ENCODE assay signal across 12 mouse cellular contexts in the genomic region with DNA sequence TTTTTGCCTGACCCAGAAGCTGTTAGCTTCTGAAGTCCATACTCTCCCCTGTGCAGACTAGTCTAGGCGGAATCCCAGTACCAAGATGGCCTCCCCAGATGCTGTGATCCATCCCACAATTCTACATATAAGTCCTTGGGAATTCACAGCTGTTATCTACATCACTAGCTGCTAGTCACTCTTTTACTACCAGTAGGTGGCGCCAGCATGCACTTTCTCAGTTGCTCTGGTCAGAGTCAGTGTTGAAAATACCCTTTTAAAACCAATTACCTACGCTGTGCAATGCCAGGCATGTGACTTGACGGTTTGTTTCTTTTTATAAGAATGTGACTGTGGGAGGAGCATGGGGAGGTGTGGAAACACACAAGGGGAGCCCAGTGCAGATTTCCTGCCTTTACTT.
A peak's percentile ranks its signal among the peaks of the same experiment; 100 is the strongest.
DNase-seq lines count a peak whose midpoint lies in the region; ATAC-seq and TF ChIP-seq lines count a peak whose summit lies in the region.
"Had no signal": no experiment of that assay in that cellular context is flagged by ENCODE, and none has a peak within 500 bp of the region (broad histone marks: within the 10 kb centered on the region; RNA-seq: fewer than 3 reads in every experiment).

No protein-coding gene starts in this region.

- no peak overlapping the region for H3K4me3 ChIP-seq in kidney, postnatal 0 days (replicated peaks; ENCODE audit: low read depth, low read length)
- no peak overlapping the region for H3K4me3 ChIP-seq in E14TG2a.4 (replicated peaks; ENCODE audit: low read length)
- H3K4me3 ChIP-seq: hindbrain, embryonic 13.5 days; limb, embryonic 13.5 days had no signal

- no peaks in the 10 kb centered on the region for H3K36me3 ChIP-seq in kidney, postnatal 0 days (ENCODE audit: insufficient read depth, low read length)
- no peaks in the 10 kb centered on the region for H3K36me3 ChIP-seq in E14TG2a.4 (ENCODE audit: insufficient read depth, low read length)
- H3K36me3 ChIP-seq: hindbrain, embryonic 13.5 days; limb, embryonic 13.5 days had no signal

- H3K4me1 ChIP-seq in kidney, postnatal 0 days (replicated peaks; ENCODE audit: insufficient read depth, low read length), result no peaks in the 10 kb centered on the region
- H3K4me1 ChIP-seq in E14TG2a.4 (replicated peaks; ENCODE audit: low read depth, low read length), result no peaks in the 10 kb centered on the region
- H3K4me1 ChIP-seq: hindbrain, embryonic 13.5 days; limb, embryonic 13.5 days had no signal

- ATAC-seq in kidney, postnatal 0 days (replicated peaks; ENCODE audit: low FRiP score, low read depth), result no peak

- no peak overlapping the region for H3K4me2 ChIP-seq in kidney, postnatal 0 days (ENCODE audit: low read length)
- H3K4me2 ChIP-seq: hindbrain, embryonic 13.5 days; limb, embryonic 13.5 days had no signal

- DNase-seq in adrenal gland, postnatal 25 days, result peak; percentile 16
- no peak for DNase-seq in adrenal gland, adult 8-10 months
- no peak for DNase-seq in kidney, postnatal 0 days (ENCODE audit: low spot score)
- no peak for DNase-seq in kidney, adult 8-10 months
- DNase-seq in embryo, embryonic 11 days, result peak; percentile 17
- no peak for DNase-seq in spleen, adult 18-20 months
- no peak for DNase-seq in T-cell, adult 2 months (ENCODE audit: low spot score)
- DNase-seq: cerebellum, adult 8-10 months; gastrocnemius, postnatal 25 days had no signal

- 77% methylated on average over 4 of the region's 4 CpGs for WGBS in kidney, postnatal 0 days

- no peaks in the 10 kb centered on the region for H3K9me3 ChIP-seq in kidney, postnatal 0 days (replicated peaks; ENCODE audit: low read length)
- H3K9me3 ChIP-seq in E14TG2a.4 (ENCODE audit: low read length), result peaks cover 21% of the 10 kb centered on the region

- no peaks in the 10 kb centered on the region for H3K27me3 ChIP-seq in kidney, postnatal 0 days (ENCODE audit: insufficient read depth, low read length)
- H3K27me3 ChIP-seq in E14TG2a.4 (ENCODE audit: insufficient read depth, low read length), result no peaks in the 10 kb centered on the region
- H3K27me3 ChIP-seq: hindbrain, embryonic 13.5 days; limb, embryonic 13.5 days had no signal

- no peak overlapping the region for H3K27ac ChIP-seq in kidney, postnatal 0 days
- H3K27ac ChIP-seq: hindbrain, embryonic 13.5 days; limb, embryonic 13.5 days had no signal

- H3K9ac ChIP-seq in kidney, postnatal 0 days (ENCODE audit: low read depth, low read length), result no peak overlapping the region
- H3K9ac ChIP-seq: hindbrain, embryonic 13.5 days; limb, embryonic 13.5 days had no signal

- peak; percentile 39; the same call in 1 of the 2 replicates for TF ChIP-seq CTCF in kidney, postnatal 0 days (IDR thresholded peaks at IDR 0.05; ENCODE audit: low read depth)
- peak; percentile 32 for TF ChIP-seq CTCF in E14TG2a.4 (conservative IDR thresholded peaks at IDR 0.05; ENCODE audit: low read length)

Comparison
In these comparisons a context has a peak if more than half of its experiments do, and no peak if none do; other contexts are left out.
1. DNase-seq: peak in adrenal gland, postnatal 25 days (single experiment) and embryo, embryonic 11 days (single experiment); none in adrenal gland, adult 8-10 months (single experiment), kidney, postnatal 0 days (single experiment), kidney, adult 8-10 months (0 of 2), spleen, adult 18-20 months (0 of 2) and T-cell, adult 2 months (single experiment).